Mouse (Mus musculus) right cerebral cortex, adult 2 months (tissue): ENCODE measurements around the gene Mapre3.

Experiments
- DNase-seq, 2 experiments: peaks; one replicate each; pipeline ENCODE4 v3.0.0; 2021 to 2022; ENCODE audit warnings: low spot score in 2 of 2

Gene Mapre3

DNA sequence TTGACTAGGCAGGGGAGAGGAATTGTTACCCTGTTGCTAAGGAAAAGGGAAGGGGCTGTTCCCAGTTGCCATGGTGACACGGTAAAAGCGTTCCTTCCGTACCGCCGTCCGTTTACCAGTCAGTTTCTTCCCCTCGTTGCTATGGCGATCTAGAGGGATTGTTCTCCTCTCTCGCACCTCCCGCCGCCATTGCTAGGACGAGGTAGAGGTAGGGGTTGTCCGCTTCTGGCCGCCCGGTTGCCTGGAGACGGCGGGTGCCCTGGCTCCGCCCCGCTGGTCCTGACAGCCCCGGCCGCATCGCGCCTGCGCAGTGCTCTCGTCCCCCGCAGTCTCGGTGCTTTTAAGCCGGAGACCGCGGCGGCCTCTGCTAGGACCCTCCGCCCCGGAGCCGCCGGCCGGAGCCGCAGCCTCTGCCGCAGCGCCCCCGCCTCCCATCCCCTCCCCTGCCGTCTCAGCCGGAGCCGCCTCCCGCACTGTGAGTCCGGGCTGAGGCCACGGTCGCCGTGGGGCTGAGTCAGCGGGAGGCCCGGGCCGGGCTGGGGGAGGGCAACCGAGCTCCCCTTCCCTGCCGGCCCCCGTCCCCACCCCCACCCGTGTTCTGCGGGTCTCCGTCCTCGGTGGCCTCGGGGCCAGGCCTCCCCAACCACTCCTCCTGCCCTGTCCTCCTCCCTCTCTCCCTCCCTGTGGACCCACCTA lies at the start of gene Mapre3:
TSS of gene Mapre3 (plus strand) at position 218 of the 696 bp plus-strand sequence.
- peak; percentile 91 to 94 for DNase-seq

DNA sequence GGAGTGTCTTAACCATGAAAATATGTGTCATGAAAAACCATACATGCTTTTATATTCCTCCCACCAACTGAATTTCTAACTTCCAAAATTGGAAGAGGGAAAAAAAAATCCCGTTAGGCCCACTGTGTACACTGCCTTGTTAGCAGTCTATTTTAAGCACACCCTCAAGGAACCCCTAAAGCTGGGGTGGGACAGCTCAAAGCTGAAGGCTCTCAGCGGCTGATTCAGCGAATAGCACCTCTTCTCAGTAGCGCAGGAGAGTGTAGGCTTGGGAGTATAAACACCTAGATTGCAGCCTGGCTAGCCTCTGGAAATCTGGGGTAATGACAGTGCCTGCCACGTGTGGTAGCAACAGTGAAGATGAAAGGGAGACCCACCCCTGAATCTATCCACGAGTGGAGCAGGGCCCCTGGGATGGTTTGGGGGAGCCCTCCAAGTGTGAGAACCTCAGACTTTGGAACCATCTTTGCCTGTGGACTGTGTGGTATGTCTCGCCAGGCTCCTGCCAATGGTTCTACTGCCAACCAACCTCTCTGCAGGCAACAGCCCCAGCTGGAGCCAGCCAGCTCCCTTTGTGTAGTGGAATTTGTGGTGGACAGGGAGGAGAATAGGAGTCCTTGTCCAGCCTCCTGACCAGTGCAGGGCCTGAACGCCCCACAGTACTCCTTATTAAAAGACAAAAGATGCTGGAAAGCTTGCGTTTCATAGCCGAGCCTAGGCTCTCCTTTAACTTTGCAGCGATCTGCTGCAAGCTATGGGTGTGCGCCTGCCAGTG lies 48.7 kb upstream of the Mapre3 start:
- no peak for DNase-seq

DNA sequence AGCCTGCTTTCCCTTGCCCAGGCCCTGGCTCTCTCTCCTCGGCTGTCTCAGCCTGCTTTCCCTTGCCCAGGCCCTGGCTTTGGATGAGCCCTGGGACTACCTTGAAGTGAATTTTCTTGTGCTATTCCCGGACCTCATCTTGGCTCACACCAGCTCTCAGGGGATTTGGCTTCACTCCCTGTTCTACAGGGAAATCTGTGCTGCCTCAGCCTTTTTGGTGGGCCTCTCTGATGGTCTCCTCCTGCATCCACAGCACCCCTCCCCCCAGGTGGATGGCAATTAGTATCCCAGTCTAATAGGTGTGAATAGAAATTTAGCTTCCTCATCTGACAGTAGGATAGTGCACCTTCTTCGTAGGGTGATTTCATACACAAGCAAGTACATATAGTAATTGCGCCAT lies 46.4 kb upstream of the Mapre3 start:
- no peak for DNase-seq

DNA sequence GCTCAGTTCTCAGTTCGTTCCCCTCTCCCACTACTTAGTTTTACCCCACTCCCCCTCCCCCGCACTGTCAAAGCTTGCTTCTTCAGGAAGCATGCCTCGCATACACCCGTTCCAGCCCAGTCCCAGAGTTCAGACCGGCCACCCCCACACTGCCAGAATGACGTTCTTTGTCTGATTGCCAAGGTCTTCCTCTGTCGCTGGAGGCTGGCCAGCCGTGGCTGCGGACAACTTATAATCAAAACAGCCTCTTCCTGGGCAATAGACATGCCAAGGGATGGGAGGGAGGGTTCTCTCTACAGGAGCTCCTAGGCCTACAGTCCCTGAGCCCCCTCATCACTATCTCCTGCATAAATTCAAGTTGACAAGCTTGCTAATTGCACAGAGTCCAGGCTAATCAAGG lies 45.8 kb upstream of the Mapre3 start:
- no peak for DNase-seq

DNA sequence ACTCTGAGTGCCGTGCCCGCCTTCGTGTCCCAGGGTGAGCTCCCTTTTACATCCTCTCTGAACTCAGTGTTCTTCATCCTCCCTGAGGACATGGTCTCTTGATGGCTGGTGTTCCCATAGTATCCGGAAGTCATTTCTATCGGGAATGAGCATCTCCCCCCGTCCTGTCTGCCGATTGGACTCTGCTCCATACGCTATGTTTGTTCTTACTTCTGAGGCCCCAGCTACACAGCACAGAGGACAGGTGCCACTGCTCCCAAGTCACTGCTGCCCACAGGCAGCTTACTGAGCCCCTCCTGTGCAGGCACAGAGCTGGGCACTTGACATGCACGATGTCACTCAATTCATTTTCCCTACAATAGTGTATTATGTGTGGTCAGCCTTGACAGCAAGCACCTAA lies 45.4 kb upstream of the Mapre3 start:
- no peak for DNase-seq

DNA sequence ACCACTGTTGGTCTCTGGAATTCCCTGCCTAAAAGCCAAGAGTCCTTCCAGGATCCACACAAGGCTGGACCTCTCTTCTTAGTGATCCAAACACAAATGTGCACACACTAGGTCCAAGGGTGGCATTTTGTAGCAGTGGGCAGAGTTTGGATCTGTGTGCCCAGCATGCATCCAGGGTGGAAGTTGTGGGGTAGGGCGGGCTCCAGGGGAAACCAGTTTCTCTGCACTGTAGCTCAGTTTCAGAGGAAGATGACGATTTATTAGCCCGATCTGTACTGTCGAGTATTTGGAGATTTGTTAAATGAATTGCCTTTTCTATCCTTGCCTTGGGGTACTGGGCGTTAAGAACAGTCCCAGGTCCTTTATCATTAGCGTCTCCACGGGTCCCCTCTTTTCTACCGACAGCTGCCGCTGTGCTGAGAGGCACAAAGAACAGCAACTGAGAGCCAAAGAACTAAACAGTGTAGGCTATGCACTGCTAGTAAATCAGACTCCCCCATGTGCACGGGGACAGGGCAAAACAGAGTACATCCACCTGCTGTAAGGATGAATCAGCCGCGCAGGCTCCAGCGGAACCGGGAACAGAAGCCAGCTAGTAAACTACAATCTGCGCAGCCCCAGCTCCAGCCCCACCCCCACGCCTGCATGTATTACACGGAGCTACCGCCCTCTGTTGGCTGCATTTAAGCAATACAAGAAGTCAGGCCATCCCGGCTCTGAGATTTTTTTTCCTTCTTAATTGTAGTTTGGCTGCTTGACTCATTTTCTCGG lies 39.7 kb upstream of the Mapre3 start:
- DNase-seq, result peak; percentile 96 to 97

DNA sequence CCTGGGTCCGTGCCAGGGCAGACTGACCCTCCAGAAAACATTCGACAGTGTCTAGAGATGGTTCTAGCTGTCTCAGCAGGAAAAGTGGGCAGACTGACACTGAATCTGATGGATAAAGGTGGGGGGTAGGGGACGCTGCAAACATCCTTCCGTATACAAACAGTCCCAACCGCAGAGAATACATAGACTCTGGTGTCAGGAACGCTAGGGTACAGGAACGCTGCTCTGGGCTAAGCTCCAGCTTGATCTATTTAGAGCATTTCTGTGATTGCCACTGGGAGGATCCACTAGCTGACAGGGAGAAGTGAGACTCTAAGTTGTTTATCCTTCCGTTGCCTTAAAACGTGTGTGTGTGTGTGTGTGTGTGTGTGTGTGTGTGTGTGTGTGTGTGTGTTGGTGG lies 33.7 kb upstream of the Mapre3 start:
- DNase-seq, result peak in 1 of 2 experiments; percentile 39

DNA sequence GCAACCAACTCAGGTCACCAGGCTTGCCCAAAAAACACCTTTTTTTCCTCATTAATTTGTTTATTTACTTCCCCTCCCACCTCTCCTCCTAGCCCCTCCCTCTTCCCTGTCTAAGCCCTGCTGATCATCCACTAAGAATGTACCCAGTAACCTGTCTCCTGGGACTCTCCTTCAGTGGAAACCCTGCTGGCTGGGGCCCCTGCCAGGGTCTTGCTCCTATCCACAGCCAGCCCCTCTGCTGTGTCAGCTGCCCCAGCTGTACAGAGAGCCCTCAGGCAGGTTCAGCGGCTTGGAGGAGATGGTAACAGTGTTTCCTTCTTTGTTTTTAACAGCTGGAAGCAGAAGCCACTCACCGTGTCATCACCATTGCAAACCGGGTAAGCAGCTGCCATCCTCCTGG lies 33.3 kb upstream of the Mapre3 start:
- DNase-seq, result no peak

DNA sequence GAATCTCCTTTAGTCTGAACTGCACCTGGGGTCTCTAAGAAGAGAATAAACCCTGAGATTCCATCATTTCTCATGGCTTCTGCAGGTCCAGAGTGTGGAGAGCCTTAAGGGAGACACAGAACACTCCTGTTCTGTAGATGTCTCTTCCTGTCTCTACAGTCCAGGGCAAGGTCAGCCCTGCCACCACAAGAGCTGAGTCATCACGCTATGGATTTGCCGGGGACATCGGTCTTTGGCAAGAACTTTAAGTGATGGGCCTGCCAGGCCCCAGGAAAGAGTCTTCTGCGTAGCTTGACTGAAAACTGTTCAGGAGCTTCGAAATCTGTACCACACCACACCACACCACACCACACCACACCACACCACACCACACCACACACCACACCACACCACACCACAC lies 27.1 kb upstream of the Mapre3 start:
- no peak for DNase-seq

DNA sequence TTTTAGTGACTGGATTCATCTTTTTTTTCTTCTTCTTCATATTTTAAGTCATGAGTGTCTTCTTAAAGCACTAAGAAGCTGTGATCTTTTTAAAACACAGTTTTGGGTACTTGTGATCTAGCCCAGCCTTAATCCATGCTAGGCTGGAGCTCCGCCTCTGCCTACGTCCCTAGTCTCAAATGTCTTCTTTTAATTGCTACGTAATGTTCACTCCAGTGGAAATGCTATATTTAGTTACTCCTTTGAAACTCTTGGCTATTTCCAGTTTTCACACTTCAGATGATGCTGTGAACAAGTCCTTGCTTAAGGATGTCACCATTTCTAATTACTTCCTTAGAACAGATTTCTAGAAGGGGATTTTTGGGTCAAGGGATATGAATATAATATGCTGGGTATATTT lies 24.4 kb upstream of the Mapre3 start:
- no peak for DNase-seq

DNA sequence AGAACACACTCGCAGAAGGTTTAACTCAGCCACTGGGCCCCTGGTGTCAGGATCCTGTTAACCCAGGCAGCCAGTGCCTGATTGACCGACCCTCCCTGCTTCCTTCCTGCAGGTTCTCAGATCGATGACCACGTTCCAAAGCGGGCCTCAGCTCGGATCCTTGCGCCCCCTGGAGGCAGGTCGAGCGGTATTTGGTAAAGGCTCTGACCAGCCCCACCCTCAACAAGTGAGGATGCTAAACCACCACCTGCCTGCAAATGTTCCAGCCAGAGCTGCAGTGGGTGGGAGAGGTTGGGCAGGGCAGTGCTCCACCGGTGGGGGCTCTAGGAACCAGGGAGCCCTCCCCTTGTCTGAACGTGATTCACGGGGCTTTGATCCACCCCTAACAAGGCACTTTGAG lies 18.3 kb upstream of the Mapre3 start:
- peak; percentile 81 to 84 for DNase-seq

DNA sequence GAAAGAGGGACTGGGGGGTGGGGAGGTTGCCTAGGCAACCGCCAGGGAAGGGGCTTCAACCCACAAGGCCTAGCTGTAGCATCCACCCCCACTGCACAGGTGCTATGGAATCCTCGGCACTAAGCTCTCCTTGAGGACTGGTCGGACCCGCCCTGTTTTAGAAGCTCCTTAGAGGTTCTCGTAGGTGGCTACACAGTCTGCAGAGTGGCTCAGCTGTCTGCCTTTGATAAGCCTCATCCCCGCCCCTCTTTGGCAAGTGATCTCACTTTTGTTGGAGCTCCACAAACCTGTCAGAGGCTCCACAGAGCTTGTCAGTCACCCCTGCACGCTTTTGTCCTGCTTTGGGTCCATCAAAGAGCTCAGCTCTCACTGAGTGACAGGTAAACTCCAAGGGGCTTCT lies 17.0 kb upstream of the Mapre3 start:
- DNase-seq, result no peak

DNA sequence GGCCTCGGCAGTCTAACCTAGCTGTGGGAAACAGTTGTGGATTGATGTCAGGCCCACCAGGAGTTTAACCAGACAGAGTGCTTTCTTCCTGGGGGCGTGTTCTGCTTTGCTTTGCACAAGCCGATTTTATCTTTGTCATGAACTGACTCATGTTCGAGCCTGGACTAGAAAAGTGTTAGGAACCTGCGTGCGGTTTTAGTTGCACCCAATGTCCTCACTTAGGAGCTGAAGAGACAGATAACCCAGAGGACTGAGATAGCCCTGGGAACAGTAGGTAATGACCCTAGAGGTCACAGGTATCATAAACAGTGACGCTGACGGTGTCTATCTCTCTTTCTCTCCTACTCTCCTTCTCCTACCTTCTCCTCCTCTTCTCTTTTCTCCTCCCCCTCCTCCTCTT lies 16.5 kb upstream of the Mapre3 start:
- DNase-seq, result no peak

DNA sequence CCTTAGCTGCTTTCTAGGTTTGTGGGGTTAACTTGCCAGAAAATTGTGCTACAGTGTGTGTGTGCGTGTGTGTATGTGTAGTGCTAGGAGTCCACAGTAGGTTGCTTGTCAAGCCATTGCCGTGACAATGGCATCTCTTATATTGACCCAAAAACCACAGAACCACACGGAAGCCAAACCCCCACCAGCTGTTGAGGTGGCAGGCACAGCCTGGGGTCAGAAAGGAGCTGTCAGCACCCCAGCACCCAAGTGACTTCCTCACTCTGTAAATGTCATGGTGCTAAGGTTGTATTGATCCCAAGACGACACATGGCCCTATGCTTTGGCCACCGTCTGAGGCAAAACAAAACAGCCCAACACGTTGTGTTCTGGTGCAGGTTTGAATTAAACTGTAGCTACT lies 15.5 kb upstream of the Mapre3 start:
- no peak for DNase-seq

DNA sequence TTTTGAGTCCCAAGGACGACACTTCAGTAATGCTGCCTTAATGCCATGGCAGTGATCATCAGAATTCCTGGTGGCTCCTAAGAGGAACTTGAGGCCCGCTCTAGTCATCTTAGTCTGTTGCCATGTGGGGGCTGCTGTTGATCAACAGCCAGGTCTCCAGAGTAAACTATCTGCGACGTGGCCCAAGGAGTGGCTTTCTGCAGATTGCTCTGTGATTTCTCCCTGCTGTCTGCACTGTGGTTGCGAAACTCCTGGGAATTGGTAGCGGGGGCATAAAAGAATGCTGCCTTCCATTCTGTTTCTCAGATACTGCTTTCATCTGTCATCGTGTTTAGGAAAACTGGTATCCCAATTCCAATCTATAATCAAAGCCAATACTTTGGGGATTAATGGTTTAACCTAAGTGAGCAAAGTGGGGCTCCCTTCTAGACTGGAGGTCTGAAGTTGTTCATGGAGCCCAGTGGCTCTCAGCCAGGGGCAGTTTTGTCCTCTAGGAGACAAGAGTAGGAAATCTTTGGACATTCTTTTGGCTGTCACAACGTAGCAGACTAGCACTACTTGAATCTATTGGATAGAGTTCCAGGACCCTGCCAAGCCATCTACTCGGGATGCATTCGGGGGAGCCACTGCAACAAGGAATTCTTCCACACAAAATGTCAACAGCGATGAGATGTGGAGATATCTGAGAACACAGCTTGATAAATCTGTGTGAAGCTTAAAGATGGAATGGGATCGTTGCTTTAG lies 11.5 kb upstream of the Mapre3 start:
- DNase-seq, result no peak

DNA sequence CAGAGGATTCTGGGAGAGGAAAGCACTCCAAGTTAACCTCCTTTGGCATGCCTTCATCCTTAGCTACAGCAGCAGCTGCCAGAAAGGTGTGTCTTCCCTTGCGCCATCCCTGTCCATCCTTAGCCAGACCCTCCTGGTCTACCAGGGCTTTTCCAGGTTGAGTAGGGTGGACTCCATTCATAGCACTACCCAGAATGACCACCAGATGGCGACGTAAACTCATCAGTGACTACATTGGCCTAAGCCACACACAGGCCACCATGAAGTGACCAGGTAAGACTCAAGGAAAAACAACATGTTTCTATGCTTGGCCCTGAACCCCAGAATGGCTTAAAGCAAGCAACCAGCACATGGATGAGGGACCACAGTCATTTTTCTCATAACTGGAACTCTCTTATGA lies 8.3 kb upstream of the Mapre3 start:
- peak; percentile 94 to 95 for DNase-seq

DNA sequence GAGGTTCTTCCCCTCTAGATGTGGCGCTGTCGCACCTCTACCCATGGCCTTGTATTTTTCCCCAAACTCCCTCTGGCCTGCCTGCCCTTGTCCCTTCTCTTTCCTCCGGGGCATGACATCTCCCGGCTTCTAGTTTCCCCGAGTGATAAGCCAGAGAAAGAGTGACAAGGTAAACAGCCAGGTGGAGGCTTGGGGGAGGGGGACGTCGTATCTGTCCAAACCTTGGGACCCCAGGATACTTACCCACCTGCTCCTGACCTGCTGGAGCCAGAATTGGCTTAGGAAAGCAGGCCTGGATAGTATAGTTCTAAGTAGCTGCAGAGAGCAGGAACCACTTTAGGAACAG lies 652 bp downstream of the Mapre3 start:
- peak in 1 of 2 experiments; percentile 22 for DNase-seq

DNA sequence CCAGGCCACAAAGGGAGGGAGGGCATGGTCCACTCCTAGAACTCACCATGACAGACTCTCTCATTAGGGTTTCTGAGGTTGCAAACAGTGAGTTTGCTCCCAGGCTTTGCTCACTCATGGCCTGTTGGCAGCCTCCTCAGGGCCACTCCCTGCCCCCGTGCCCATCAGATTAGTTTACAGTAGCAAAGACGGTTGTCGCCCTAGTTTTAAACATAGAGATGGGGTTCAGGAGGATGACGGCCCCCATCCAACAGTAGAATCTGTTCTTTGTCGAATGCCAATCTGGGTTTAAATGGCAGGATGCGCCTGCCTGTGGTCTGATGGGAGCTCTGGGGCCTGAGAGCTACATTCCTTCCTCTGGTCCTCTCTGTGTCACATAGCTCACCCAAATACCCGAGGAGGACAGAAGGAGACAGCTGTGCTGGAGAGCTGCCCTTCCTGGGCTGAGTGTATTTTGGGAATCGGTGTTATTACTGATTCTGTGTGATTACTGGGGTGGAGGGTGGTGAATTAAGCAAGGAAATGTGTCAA lies 1.9 kb downstream of the Mapre3 start:
- DNase-seq, result no peak

DNA sequence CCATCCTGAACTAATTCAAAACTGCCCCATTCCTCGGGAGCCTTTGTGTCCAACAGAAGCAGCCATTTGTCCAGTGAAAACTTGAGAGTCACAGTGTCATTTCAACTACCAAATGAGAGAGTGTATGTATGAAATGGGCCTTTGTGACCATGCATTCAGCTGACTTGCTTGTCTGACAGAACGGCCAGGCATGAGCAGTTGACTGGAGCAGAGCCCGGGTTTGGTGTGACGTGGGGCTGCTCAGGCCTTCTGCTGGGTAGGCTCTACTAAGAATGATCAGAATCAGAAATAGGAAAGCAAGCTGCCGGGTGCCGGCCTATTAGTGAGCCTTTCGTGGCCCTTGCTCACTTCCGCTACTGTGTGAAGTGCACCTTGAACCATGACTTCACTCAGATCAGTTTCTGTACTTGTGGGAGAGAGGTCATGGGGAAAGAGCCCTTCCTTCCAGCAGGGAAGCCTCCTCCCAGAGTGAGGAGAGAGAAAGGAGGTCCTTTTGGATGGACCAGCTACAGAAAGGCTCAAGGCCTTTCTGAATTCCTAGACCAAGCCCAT lies 4.4 kb downstream of the Mapre3 start:
- peak in 1 of 2 experiments; percentile 26 for DNase-seq

DNA sequence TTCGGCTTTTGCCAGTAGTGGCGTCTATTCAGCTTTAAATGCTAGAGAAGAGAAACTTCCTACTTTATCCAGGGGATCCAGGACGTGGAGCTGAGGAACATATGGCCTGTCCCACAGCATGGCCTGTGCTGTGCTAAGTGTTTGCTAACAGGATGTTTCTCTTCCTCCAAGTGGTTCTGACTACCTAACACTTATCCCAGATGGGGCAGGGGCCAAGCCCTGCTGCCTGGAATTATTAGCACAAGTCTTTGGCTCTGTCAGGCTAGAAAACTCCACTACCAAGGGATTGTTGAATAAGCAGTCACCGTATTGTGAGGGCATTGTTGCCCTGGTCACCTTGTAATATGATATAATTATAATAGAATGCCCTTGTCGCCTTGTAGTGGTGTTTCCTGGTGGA lies 8.2 kb downstream of the Mapre3 start:
- DNase-seq, result no peak

DNA sequence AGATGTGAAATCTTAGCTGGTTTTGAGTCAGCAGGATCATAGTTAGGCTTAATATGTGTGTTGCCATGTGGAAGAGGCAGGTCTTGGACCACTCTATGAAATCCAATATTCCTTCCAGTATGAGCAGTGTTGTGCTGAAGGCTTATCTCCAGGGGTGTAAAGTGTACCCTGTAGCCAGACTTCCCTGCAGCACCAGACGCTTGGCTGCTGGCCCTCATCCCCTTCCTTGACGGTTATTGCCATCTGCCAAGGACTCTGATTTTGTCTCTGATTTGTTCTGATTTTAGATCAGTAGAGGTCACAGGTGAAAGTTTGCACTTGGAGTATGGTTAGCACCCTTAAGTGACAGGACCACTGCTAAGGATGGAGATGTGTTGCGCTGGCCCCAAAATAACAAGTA lies 8.7 kb downstream of the Mapre3 start:
- no peak for DNase-seq
